Mouse (Mus musculus) duodenum, adult 2 months (tissue): Measurements from ENCODE around the gene Tas2r134. TPM values are rescaled to one million over a fixed set of nuclear protein-coding genes. Genes with fewer than 3 reads are reported as not detected.

Source experiments
- polyA plus RNA-seq: library from polyadenylated mRNA; depleted of rRNA; stranded (reverse); fragments of >200 nt; gene quantifications from 2 replicates; pipeline ENCODE4 v1.2.3, GENCODE M21; 2012; ENCODE audit warnings: low replicate concordance; rRNA removed

The Tas2r134 gene
- not detected in 2 replicates for polyA plus RNA-seq

DNA sequence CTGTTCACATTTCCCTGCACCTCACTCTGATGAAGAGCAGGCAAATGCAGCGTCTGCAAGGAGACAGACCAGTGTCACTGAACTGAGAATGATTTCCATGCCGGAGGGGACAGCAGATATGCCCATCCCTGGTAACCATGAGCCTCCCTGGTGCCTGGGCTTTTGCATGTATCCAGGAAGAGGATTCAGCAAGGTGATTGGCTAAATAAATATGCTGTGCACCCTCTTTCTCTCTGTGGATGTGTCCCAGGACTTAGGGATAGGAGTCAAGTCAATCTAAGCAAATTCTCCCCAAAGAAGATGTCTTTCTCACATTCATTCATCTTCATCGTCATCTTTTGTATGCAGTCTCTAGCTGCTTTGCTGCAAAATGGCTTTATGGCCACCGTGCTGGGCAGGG, at the start of gene Tas2r134:
Gene Tas2r134, plus strand, starts transcription at position 301 of the 400 bp plus-strand sequence.

